Mouse (Mus musculus): ENCODE results near the gene Gja1. TPM values are rescaled to one million over a fixed set of nuclear protein-coding genes. Genes with fewer than 3 reads are reported as not detected.
A peak's percentile ranks its signal among the peaks of the same experiment; 100 is the strongest.

The Gja1 gene
- polyA plus RNA-seq (2016; fragmentation: Nextera tagmentation; extraction: Ambion mirVana): 187 and 200 TPM in 2 replicates

- H3K4me1 ChIP-seq: peaks cover 49% of the 10 kb centered on the region
- H3K4me3 ChIP-seq: peak within 1 kb of the TSS; percentile 77
Measured at GRCm38 (mm10) chr10:56377097-56377965, at the start of gene Gja1. Gja1 (plus strand) TSS chr10:56377330.

GRCm38 (mm10) chr10:56338851-56339489 is 38.2 kb upstream of the Gja1 start:
- peak; percentile 77 for DNase-seq (ENCODE audit: extremely low spot score, low spot score)
- no peaks in the 10 kb centered on the region for H3K27me3 ChIP-seq (ENCODE audit: poor library complexity, severe bottlenecking)
- H3K36me3 ChIP-seq (replicated peaks): no peaks in the 10 kb centered on the region
- H3K9me3 ChIP-seq: no peaks in the 10 kb centered on the region
- H3K27ac ChIP-seq: no peak overlapping the region
- H3K4me3 ChIP-seq: no peak overlapping the region
- 56% methylated on average over 6 of the region's 6 CpGs for WGBS
- no peaks in the 10 kb centered on the region for H3K4me1 ChIP-seq

More at GRCm38 (mm10) chr10:56377097-56377965, at the start of gene Gja1:
- WGBS: under 1% methylated on average over 23 of the region's 23 CpGs
- H3K36me3 ChIP-seq (replicated peaks): peaks cover 12% of the 10 kb centered on the region
- no peaks in the 10 kb centered on the region for H3K9me3 ChIP-seq
- peak; percentile 68 for DNase-seq (ENCODE audit: extremely low spot score, low spot score)
- no peaks in the 10 kb centered on the region for H3K27me3 ChIP-seq (ENCODE audit: poor library complexity, severe bottlenecking)
- H3K27ac ChIP-seq: peak within 1 kb of the TSS; percentile 96

- DNase-seq (ENCODE audit: extremely low spot score, low spot score): no peak
- no peaks in the 10 kb centered on the region for H3K9me3 ChIP-seq
- no peak overlapping the region for H3K27ac ChIP-seq
- H3K36me3 ChIP-seq (replicated peaks): no peaks in the 10 kb centered on the region
- no peaks in the 10 kb centered on the region for H3K4me1 ChIP-seq
- no peak overlapping the region for H3K4me3 ChIP-seq
- 77% methylated on average over 4 of the region's 4 CpGs for WGBS
- H3K27me3 ChIP-seq (ENCODE audit: poor library complexity, severe bottlenecking): no peaks in the 10 kb centered on the region
Measured at GRCm38 (mm10) chr10:56360472-56360871, 16.7 kb upstream of the Gja1 start.

- WGBS: 26% methylated on average over 7 of the region's 7 CpGs
Measured at GRCm38 (mm10) chr10:56369073-56369472, 8.1 kb upstream of the Gja1 start.

GRCm38 (mm10) chr10:56373021-56373720 is 4.0 kb upstream of the Gja1 start:
- no peaks in the 10 kb centered on the region for H3K9me3 ChIP-seq
- 0 out of 2 replicates have a peak overlapping the region, but pooled peaks have one; percentile 35 for H3K27ac ChIP-seq
- H3K4me1 ChIP-seq: peaks cover 32% of the 10 kb centered on the region
- no peak for DNase-seq (ENCODE audit: extremely low spot score, low spot score)
- no peaks in the 10 kb centered on the region for H3K36me3 ChIP-seq (replicated peaks)
- H3K4me3 ChIP-seq: no peak overlapping the region
- H3K27me3 ChIP-seq (ENCODE audit: poor library complexity, severe bottlenecking): no peaks in the 10 kb centered on the region
- 24% methylated on average over 8 of the region's 8 CpGs for WGBS

More at GRCm38 (mm10) chr10:56369073-56369472, 8.1 kb upstream of the Gja1 start:
- no peaks in the 10 kb centered on the region for H3K27me3 ChIP-seq (ENCODE audit: poor library complexity, severe bottlenecking)
- peaks cover 11% of the 10 kb centered on the region for H3K4me1 ChIP-seq
- no peaks in the 10 kb centered on the region for H3K9me3 ChIP-seq
- H3K4me3 ChIP-seq: no peak overlapping the region
- H3K36me3 ChIP-seq (replicated peaks): no peaks in the 10 kb centered on the region
- no peak overlapping the region for H3K27ac ChIP-seq
- peak; percentile 62 for DNase-seq (ENCODE audit: extremely low spot score, low spot score)

GRCm38 (mm10) chr10:56374169-56374568 is 3.0 kb upstream of the Gja1 start:
- Histone ChIP-seq H3K9me3 (no peaks in the 10 kb centered on the region), H3K4me1 (peaks cover 32% of the 10 kb centered on the region), H3K36me3 (replicated peaks) (no peaks in the 10 kb centered on the region), H3K4me3 (peak overlapping the region; percentile 6; the same call in 1 of the 2 replicates), H3K27ac (peak overlapping the region; percentile 58; the same call in 1 of the 2 replicates), H3K27me3 (ENCODE audit: poor library complexity, severe bottlenecking) (no peaks in the 10 kb centered on the region)
- whole genome bisulfite sequencing: 6% methylated on average over 5 of the region's 5 CpGs
- no peak for DNase-seq (ENCODE audit: extremely low spot score, low spot score)

- H3K36me3 ChIP-seq (replicated peaks): no peaks in the 10 kb centered on the region
- H3K4me3 ChIP-seq: peak overlapping the region; percentile 77
- DNase-seq (ENCODE audit: extremely low spot score, low spot score): peak; percentile 29
- WGBS: 11% methylated on average over 9 of the region's 9 CpGs
- H3K27ac ChIP-seq: peak overlapping the region; percentile 96
- no peaks in the 10 kb centered on the region for H3K27me3 ChIP-seq (ENCODE audit: poor library complexity, severe bottlenecking)
- H3K4me1 ChIP-seq: peaks cover 44% of the 10 kb centered on the region
- H3K9me3 ChIP-seq: no peaks in the 10 kb centered on the region
Measured at GRCm38 (mm10) chr10:56375906-56376468, 1.1 kb upstream of the Gja1 start.

GRCm38 (mm10) chr10:56377966-56378647 is 977 bp downstream of the Gja1 start:
- Histone ChIP-seq H3K4me1 (peaks cover 48% of the 10 kb centered on the region), H3K9me3 (no peaks in the 10 kb centered on the region), H3K36me3 (replicated peaks) (peaks cover 19% of the 10 kb centered on the region), H3K27me3 (ENCODE audit: poor library complexity, severe bottlenecking) (no peaks in the 10 kb centered on the region), H3K27ac (peak overlapping the region; percentile 96), H3K4me3 (peak overlapping the region; percentile 77)
- under 1% methylated on average over 25 of the region's 25 CpGs for WGBS
- peak; percentile 54 for DNase-seq (ENCODE audit: extremely low spot score, low spot score)

- H3K4me3 ChIP-seq: peak overlapping the region; percentile 77
- H3K27ac ChIP-seq: peak overlapping the region; percentile 96
- H3K36me3 ChIP-seq (replicated peaks): peaks cover 25% of the 10 kb centered on the region
- peak; percentile 75 for DNase-seq (ENCODE audit: extremely low spot score, low spot score)
- H3K9me3 ChIP-seq: no peaks in the 10 kb centered on the region
- under 1% methylated on average over 35 of the region's 35 CpGs for WGBS
- peaks cover 41% of the 10 kb centered on the region for H3K4me1 ChIP-seq
- H3K27me3 ChIP-seq (ENCODE audit: poor library complexity, severe bottlenecking): no peaks in the 10 kb centered on the region
Measured at GRCm38 (mm10) chr10:56378648-56379254, 1.6 kb downstream of the Gja1 start.

GRCm38 (mm10) chr10:56379720-56380119 is 2.6 kb downstream of the Gja1 start:
- WGBS: 6% methylated on average over 7 of the region's 7 CpGs
- DNase-seq (ENCODE audit: extremely low spot score, low spot score): no peak
- Histone ChIP-seq H3K27me3 (ENCODE audit: poor library complexity, severe bottlenecking) (no peaks in the 10 kb centered on the region), H3K4me1 (peaks cover 32% of the 10 kb centered on the region), H3K4me3 (peak overlapping the region; percentile 77), H3K9me3 (no peaks in the 10 kb centered on the region), H3K27ac (peak overlapping the region; percentile 96), H3K36me3 (replicated peaks) (peaks cover 31% of the 10 kb centered on the region)

GRCm38 (mm10) chr10:56385195-56386109 is 8.3 kb downstream of the Gja1 start:
- H3K4me3 ChIP-seq: no peak overlapping the region
- peaks cover 17% of the 10 kb centered on the region for H3K4me1 ChIP-seq
- H3K36me3 ChIP-seq (replicated peaks): peaks cover 88% of the 10 kb centered on the region
- no peak for DNase-seq (ENCODE audit: extremely low spot score, low spot score)
- no peak overlapping the region for H3K27ac ChIP-seq
- no peaks in the 10 kb centered on the region for H3K27me3 ChIP-seq (ENCODE audit: poor library complexity, severe bottlenecking)
- WGBS: 71% methylated on average over 13 of the region's 13 CpGs
- H3K9me3 ChIP-seq: peaks cover 7% of the 10 kb centered on the region; the same call in 1 of the 2 replicates
